Mouse (Mus musculus): ENCODE results near the gene 2610008E11Rik. TPM values are rescaled to one million over a fixed set of nuclear protein-coding genes. Genes with fewer than 3 reads are reported as not detected.
"Not testable (repeated sequence)": the region's sequence is repeated elsewhere in the genome, so short reads cannot be mapped to it uniquely, and the experiment has no call there.

The 2610008E11Rik gene
- 50.8 and 53.7 TPM in 2 replicates for polyA plus RNA-seq (2015; fragmentation: Nextera tagmentation; extraction: Ambion mirVana)

GRCm38 (mm10) chr10:79097161-79097754 is at the start of gene 2610008E11Rik:
2610008E11Rik (minus strand) TSS chr10:79097600.
- Histone ChIP-seq H3K27me3 (no peaks in the 10 kb centered on the region), H3K36me3 (peaks cover 17% of the 10 kb centered on the region), H3K4me2 (peak within 1 kb of the TSS; percentile 85), H3K4me3 (peak within 1 kb of the TSS; percentile 79), H3K4me1 (replicated peaks) (peaks cover 29% of the 10 kb centered on the region), H3K9ac (peak within 1 kb of the TSS; percentile 92), H3K27ac (peak within 1 kb of the TSS; percentile 100), H3K9me3 (no peaks in the 10 kb centered on the region)
- WGBS = under 1% methylated on average over 36 of the region's 36 CpGs
- ATAC-seq (ENCODE audit: low FRiP score) = peak; percentile 100

GRCm38 (mm10) chr10:79116125-79116849 is 18.9 kb upstream of the 2610008E11Rik start:
- Histone ChIP-seq H3K4me1 (replicated peaks) (no peaks in the 10 kb centered on the region), H3K9ac (no peak overlapping the region), H3K27ac (no peak overlapping the region), H3K36me3 (no peaks in the 10 kb centered on the region), H3K9me3 (no peaks in the 10 kb centered on the region), H3K4me3 (no peak overlapping the region), H3K27me3 (no peaks in the 10 kb centered on the region), H3K4me2 (no peak overlapping the region)
- 50% methylated on average over 4 of the region's 4 CpGs for WGBS
- ATAC-seq (ENCODE audit: low FRiP score) = peak; percentile 80; the same call in 1 of the 2 replicates

- Histone ChIP-seq H3K9me3 (no peaks in the 10 kb centered on the region), H3K36me3 (no peaks in the 10 kb centered on the region), H3K27me3 (no peaks in the 10 kb centered on the region), H3K27ac (no peak overlapping the region), H3K4me1 (replicated peaks) (no peaks in the 10 kb centered on the region), H3K9ac (no peak overlapping the region), H3K4me3 (no peak overlapping the region), H3K4me2 (no peak overlapping the region)
- 67% methylated on average over 1 of the region's 1 CpGs for WGBS
- ATAC-seq (ENCODE audit: low FRiP score) = no peak
Measured at GRCm38 (mm10) chr10:79115085-79115484, 17.7 kb upstream of the 2610008E11Rik start.

- H3K9ac ChIP-seq = no peak overlapping the region
Measured at GRCm38 (mm10) chr10:79110482-79110881, 13.1 kb upstream of the 2610008E11Rik start.

GRCm38 (mm10) chr10:79109156-79109555 is 11.8 kb upstream of the 2610008E11Rik start:
- 90% methylated on average over 1 of the region's 1 CpGs for WGBS
- H3K4me1 ChIP-seq (replicated peaks) = no peaks in the 10 kb centered on the region
- H3K27ac ChIP-seq = no peak overlapping the region
- no peak overlapping the region for H3K4me2 ChIP-seq
- no peaks in the 10 kb centered on the region for H3K27me3 ChIP-seq
- no peaks in the 10 kb centered on the region for H3K36me3 ChIP-seq
- no peak overlapping the region for H3K9ac ChIP-seq
- H3K4me3 ChIP-seq = no peak overlapping the region
- no peak for ATAC-seq (ENCODE audit: low FRiP score)
- no peaks in the 10 kb centered on the region for H3K9me3 ChIP-seq

More at GRCm38 (mm10) chr10:79110482-79110881, 13.1 kb upstream of the 2610008E11Rik start:
- Histone ChIP-seq H3K4me2 (no peak overlapping the region), H3K27me3 (no peaks in the 10 kb centered on the region), H3K4me1 (replicated peaks) (no peaks in the 10 kb centered on the region), H3K9me3 (no peaks in the 10 kb centered on the region), H3K27ac (no peak overlapping the region), H3K4me3 (no peak overlapping the region), H3K36me3 (no peaks in the 10 kb centered on the region)
- WGBS = 84% methylated on average over 5 of the region's 5 CpGs
- ATAC-seq (ENCODE audit: low FRiP score) = no peak

- ATAC-seq (ENCODE audit: low FRiP score) = no peak
- WGBS = 86% methylated on average over 2 of the region's 2 CpGs
- Histone ChIP-seq H3K4me3 (no peak overlapping the region), H3K36me3 (no peaks in the 10 kb centered on the region), H3K4me1 (replicated peaks) (no peaks in the 10 kb centered on the region), H3K4me2 (no peak overlapping the region), H3K27me3 (no peaks in the 10 kb centered on the region), H3K9ac (no peak overlapping the region), H3K9me3 (no peaks in the 10 kb centered on the region), H3K27ac (no peak overlapping the region)
Measured at GRCm38 (mm10) chr10:79107531-79107930, 10.1 kb upstream of the 2610008E11Rik start.

GRCm38 (mm10) chr10:79106325-79107282 is 9.2 kb upstream of the 2610008E11Rik start:
- no peaks in the 10 kb centered on the region for H3K4me1 ChIP-seq (replicated peaks)
- no peak for ATAC-seq (ENCODE audit: low FRiP score)
- H3K4me3 ChIP-seq = no peak overlapping the region
- H3K9ac ChIP-seq = no peak overlapping the region
- 76% methylated on average over 8 of the region's 8 CpGs for WGBS
- H3K27me3 ChIP-seq = no peaks in the 10 kb centered on the region
- H3K9me3 ChIP-seq = no peaks in the 10 kb centered on the region
- H3K27ac ChIP-seq = no peak overlapping the region
- H3K4me2 ChIP-seq = no peak overlapping the region
- H3K36me3 ChIP-seq = no peaks in the 10 kb centered on the region

- no peak for ATAC-seq (ENCODE audit: low FRiP score)
- Histone ChIP-seq H3K27me3 (no peaks in the 10 kb centered on the region), H3K9ac (peak overlapping the region; percentile 92), H3K4me2 (peak overlapping the region; percentile 85), H3K4me3 (peak overlapping the region; percentile 79), H3K27ac (peak overlapping the region; percentile 100), H3K4me1 (replicated peaks) (peaks cover 29% of the 10 kb centered on the region), H3K9me3 (no peaks in the 10 kb centered on the region), H3K36me3 (peaks cover 23% of the 10 kb centered on the region)
- 14% methylated on average over 2 of the region's 2 CpGs for WGBS
Measured at GRCm38 (mm10) chr10:79096706-79097105, 694 bp downstream of the 2610008E11Rik start.

GRCm38 (mm10) chr10:79091731-79092130 is 5.7 kb downstream of the 2610008E11Rik start:
- Histone ChIP-seq H3K4me1 (replicated peaks) (peaks cover 29% of the 10 kb centered on the region), H3K9ac (no peak overlapping the region), H3K36me3 (peaks cover 71% of the 10 kb centered on the region), H3K4me3 (no peak overlapping the region), H3K27me3 (no peaks in the 10 kb centered on the region), H3K4me2 (no peak overlapping the region), H3K9me3 (peaks cover 13% of the 10 kb centered on the region; the same call in 1 of the 2 replicates), H3K27ac (no peak overlapping the region)
- no peak for ATAC-seq (ENCODE audit: low FRiP score)

- no peak overlapping the region for H3K4me3 ChIP-seq
- no peak overlapping the region for H3K9ac ChIP-seq
- WGBS = 72% methylated on average over 4 of the region's 4 CpGs
- no peak for ATAC-seq (ENCODE audit: low FRiP score)
- peaks cover 16% of the 10 kb centered on the region; the same call in 1 of the 2 replicates for H3K9me3 ChIP-seq
- no peak overlapping the region for H3K4me2 ChIP-seq
- peaks cover 3% of the 10 kb centered on the region for H3K4me1 ChIP-seq (replicated peaks)
- H3K36me3 ChIP-seq = peaks cover 72% of the 10 kb centered on the region
- no peaks in the 10 kb centered on the region for H3K27me3 ChIP-seq
- no peak overlapping the region for H3K27ac ChIP-seq
Measured at GRCm38 (mm10) chr10:79089000-79089399, 8.4 kb downstream of the 2610008E11Rik start.

- H3K9me3 ChIP-seq = peaks cover 16% of the 10 kb centered on the region; the same call in 1 of the 2 replicates
- H3K27ac ChIP-seq = no peak overlapping the region
- no peak overlapping the region for H3K9ac ChIP-seq
- no peak overlapping the region for H3K4me2 ChIP-seq
- WGBS = 97% methylated on average over 2 of the region's 2 CpGs
- H3K36me3 ChIP-seq = peaks cover 52% of the 10 kb centered on the region
- no peak for ATAC-seq (ENCODE audit: low FRiP score)
- H3K4me1 ChIP-seq (replicated peaks) = no peaks in the 10 kb centered on the region
- no peak overlapping the region for H3K4me3 ChIP-seq
- no peaks in the 10 kb centered on the region for H3K27me3 ChIP-seq
Measured at GRCm38 (mm10) chr10:79086577-79086976, 10.8 kb downstream of the 2610008E11Rik start.

GRCm38 (mm10) chr10:79057370-79057769 is 40.0 kb downstream of the 2610008E11Rik start:
- H3K27me3 ChIP-seq; H3K27ac ChIP-seq; ATAC-seq (ENCODE audit: low FRiP score); H3K4me1 ChIP-seq (replicated peaks); H3K4me3 ChIP-seq; H3K9ac ChIP-seq; H3K4me2 ChIP-seq: not testable (repeated sequence)
- Histone ChIP-seq H3K9me3 (peaks cover 49% of the 10 kb centered on the region), H3K36me3 (peaks cover 67% of the 10 kb centered on the region)
- WGBS = 95% methylated on average over 3 of the region's 3 CpGs

All from hindbrain, embryonic 13.5 days (tissue).